Mouse (Mus musculus): Measurements from ENCODE around the gene Olfr785.
"Not testable (repeated sequence)": the region's sequence is repeated elsewhere in the genome, so short reads cannot be mapped to it uniquely, and the experiment has no call there.

The Olfr785 gene

DNA sequence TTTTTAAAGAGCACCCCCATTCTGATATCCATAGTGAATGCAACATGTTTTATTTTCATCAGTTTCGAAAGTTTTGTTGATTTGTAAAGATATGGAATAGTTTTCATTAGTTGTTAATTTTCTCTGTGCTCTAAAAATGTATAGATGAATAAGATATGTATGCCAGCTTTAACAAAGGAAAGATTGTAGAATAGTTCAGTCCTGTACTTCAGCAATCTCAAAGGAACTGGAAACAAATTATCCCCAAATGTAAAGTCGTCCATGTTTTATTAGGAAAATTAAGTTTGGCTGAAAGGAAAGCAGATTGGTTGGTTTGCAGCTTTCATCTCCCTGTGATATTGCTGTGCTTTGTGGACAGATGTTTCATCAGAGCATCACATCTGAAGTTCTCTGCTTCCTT, at the start of gene Olfr785:
Gene Olfr785, plus strand, starts transcription at position 301 of the 400 bp plus-strand sequence.
- no peak for DNase-seq (ENCODE audit: low spot score)

DNA sequence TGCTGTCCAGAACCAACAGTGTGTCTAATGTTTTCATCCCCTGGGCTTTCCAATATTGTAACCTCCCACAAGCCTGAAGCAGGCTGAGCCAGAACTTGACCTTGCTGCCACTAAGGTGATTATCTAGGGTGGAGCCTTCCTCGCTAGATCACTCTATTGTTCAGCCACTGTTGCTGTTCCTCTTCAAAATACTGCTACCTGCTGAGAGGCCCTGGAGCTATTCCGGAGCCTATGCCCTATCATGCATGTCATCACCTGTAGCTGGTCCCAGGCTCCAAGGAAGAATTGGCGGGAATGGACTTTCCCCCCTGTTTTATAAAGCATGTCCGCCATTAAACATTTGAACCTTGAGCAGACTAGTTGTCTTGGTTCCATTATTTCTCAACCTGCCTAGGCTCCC, 48.7 kb upstream of the Olfr785 start:
- DNase-seq (ENCODE audit: low spot score): not testable (repeated sequence)

DNA sequence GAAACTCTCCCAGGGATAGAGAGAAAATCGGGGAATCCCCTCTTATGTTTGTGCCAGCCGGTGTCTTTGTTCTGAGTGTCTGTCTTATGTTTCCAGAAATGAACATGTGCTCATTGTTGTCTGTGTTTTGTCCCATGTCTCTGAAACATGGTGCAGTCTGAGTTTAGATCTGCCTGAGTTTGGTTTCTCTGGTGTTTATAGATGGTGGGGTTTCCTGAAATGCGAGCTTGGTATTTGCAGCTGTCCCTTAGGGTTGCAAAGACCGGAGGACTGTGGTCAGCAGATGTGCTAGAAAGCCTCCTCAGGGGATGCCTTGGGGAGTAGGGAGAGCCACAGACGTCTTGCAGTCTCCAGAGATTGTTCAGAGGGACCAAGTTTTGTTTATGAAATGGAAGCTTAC, 47.9 kb upstream of the Olfr785 start:
- no peak for DNase-seq (ENCODE audit: low spot score)

DNA sequence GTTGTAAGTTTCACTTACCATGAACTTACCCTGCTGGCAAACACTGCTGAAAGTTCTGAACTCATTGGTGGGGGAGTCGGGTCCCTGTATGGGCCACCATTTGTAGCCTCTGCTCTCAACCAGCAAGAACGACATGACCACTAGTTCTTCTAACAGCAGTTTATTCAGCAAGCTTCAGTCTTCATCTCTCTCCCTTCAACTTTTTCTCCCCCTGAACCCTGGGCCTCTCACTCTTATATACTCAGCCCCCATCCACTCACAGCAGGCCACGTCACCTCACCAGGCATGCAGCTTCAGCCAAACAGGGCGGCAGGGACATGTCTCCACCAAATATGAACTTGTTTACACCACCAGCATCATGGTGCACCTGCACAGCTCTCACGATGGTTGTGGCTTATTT, 31.2 kb upstream of the Olfr785 start:
- not testable (repeated sequence) for DNase-seq (ENCODE audit: low spot score)

DNA sequence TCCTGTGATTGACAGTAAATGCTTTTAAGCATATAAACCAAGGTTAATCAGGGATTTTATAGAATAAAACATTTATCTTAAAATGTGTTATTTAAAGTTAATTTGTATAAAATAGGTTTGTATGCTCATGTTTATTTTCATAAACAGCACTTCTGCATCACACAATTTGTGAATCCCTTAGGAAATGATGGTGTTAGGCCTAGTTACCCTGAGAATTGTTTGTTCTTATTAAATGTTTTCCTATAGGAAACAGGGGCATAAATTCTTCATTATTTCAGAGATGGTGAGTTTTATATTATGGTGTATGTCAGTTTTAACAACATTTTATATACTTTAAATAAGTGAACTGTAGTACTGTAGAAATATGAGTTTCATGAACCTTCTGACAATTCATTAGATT, 21.4 kb upstream of the Olfr785 start, which contains the start of gene Olfr784:
Gene Olfr784, plus strand, starts transcription at position 301 of the 400 bp plus-strand sequence.
- DNase-seq (ENCODE audit: low spot score): no peak

DNA sequence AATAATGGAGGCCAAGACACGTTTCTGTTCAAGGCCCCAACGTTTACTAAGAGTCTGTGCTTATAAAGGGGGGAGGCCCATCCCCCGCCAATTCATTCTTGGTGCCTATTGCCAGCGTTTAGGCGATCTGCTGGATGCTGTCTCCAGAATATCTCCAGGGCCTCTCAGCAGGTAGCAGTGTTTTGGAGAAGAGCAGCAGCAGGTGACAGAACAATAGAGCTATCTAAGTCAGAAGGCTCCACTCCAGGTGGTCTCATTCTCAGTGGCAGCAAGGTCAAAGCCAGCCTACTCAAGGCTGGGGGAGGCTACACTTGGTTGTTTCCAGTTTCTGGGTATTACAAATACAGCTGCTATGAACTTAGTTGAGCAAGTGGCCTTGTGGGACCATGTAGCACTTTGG, 4.3 kb upstream of the Olfr785 start:
- no peak for DNase-seq (ENCODE audit: low spot score)

DNA sequence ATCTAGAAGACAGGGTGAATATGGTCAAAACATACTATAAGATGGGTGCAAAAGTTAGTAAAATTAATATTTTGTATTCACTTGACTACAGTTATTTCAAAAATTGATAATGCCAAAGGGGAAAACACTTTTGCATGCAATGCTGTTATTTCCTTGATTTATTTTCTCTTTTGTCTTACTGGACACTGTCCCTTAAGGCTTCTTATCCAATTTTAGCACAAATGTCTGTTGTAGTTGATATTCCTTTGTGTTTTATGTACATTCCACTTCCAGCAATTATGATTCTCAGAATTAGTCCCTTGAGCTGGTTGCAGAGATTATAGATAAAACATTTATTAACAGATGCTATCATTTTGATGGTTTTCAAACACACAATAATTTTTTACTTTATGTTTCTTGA, 21.8 kb downstream of the Olfr785 start, which contains the start of gene Olfr786:
Gene Olfr786, plus strand, starts transcription at position 301 of the 400 bp plus-strand sequence.
- no peak for DNase-seq (ENCODE audit: low spot score)
